Mouse (Mus musculus): ENCODE data around the gene Bex2.

- TF ChIP-seq CTCF (IDR thresholded peaks at IDR 0.05; ENCODE audit: control insufficient read depth, insufficient read depth, insufficient read length) (no peak), MYOD1 (IDR thresholded peaks at IDR 0.05; ENCODE audit: control insufficient read depth, insufficient read length, low read depth) (no peak), MAX (IDR thresholded peaks at IDR 0.05) (no peak), USF1 (IDR thresholded peaks at IDR 0.05; ENCODE audit: low read depth) (no peak), FOSL1 (IDR thresholded peaks at IDR 0.05; ENCODE audit: insufficient read depth, low read length, poor library complexity, severe bottlenecking) (no peak), CEBPB (IDR thresholded peaks at IDR 0.05; ENCODE audit: low read depth) (no peak), MYOG (IDR thresholded peaks at IDR 0.05; ENCODE audit: control insufficient read depth, extremely low read depth, insufficient read length) (no peak)
Measured at GRCm38 (mm10) chrX:136115015-136115414, 47.0 kb upstream of the Bex2 start.
